Mouse (Mus musculus): ENCODE results near the gene Camsap1. TPM values are rescaled to one million over a fixed set of nuclear protein-coding genes. Genes with fewer than 3 reads are reported as not detected.

Camsap1 gene
- total RNA-seq, 1 experiment from 2014 or later = 6.8 TPM

DNA sequence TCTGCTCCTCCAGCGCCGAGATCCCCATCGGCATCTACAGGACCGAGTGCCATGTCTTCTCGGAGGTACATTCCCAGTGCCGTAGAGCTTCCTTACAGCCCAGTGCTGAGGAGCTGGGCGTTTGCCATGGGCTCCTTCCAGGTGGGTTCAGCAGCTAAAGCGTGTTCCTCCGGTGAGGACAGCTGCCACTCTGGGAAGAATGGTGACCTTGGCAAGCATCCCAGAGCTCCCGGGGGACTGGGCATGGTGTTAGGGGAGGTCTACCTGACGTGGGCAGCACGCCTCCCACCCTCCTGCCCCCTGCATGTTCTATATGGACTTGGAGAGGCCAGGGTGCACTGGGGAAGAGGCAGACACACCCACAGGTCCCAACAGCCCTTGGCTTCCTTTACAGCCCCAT, 73.2 kb downstream of the Camsap1 start:
- ATAC-seq (replicated peaks; ENCODE audit: insufficient number of reproducible peaks, low FRiP score, low TSS enrichment, poor library complexity, severe bottlenecking) = no peak

DNA sequence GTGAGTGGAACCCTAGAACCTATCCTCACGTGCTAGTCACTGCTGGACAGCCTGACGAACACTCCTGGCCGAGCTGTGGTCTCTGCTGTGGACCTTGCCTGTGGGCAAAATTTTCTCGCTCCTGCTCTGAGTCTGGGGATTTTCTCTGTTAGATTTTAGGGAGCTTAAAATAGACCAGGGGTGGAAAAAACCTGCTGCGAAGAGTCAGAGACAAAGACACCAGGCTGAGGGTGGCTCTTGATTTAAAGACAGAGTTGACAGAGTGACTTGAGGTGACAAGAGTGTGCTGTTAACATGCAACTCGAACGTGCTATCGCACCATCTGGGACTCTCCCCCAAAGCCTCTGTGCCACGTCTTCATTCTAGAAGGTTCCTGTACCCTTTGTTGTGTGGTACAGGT, 84.1 kb downstream of the Camsap1 start:
- no peak for ATAC-seq (replicated peaks; ENCODE audit: insufficient number of reproducible peaks, low FRiP score, low TSS enrichment, poor library complexity, severe bottlenecking)

DNA sequence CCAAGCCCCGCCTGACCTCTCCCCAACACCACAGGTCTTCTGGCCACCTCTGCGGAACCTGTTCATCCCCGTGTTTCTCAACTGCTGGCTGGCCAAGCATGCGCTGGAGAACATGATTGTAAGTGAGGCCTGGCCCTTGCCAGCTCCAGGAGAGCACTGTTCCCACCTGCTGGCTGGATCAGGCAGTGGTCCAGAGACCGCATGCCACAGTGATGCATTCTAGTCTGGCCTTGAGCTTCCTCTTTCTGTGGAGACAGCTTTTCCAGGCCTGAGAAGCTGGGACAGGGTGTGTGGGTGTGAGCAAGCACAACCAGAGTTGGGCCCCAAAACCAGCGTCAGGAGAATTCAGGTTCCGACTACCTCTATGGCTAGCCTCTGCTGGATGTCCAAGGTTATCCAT, 90.6 kb downstream of the Camsap1 start:
- ATAC-seq (replicated peaks; ENCODE audit: insufficient number of reproducible peaks, low FRiP score, low TSS enrichment, poor library complexity, severe bottlenecking) = no peak

DNA sequence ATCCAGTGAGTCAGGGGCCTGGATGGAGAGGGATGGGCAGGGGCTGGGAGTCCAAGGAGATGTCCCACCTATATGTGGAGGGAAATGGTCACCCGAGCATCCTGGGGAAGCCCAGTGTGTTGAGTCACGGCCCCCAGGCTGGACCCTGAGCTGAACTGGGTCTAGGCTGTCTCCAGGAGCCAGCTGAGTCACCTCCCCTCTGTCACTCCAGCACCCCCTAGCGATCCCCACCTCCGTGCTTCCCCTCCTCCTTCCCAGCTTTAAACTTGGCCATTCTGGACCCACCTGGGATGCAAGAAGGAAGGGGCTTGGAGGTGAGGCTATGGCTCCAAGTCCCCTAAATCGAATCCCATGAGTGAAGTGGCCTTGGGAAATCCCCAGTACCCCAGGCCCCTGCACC, 94.9 kb downstream of the Camsap1 start:
- ATAC-seq (replicated peaks; ENCODE audit: insufficient number of reproducible peaks, low FRiP score, low TSS enrichment, poor library complexity, severe bottlenecking) = no peak

DNA sequence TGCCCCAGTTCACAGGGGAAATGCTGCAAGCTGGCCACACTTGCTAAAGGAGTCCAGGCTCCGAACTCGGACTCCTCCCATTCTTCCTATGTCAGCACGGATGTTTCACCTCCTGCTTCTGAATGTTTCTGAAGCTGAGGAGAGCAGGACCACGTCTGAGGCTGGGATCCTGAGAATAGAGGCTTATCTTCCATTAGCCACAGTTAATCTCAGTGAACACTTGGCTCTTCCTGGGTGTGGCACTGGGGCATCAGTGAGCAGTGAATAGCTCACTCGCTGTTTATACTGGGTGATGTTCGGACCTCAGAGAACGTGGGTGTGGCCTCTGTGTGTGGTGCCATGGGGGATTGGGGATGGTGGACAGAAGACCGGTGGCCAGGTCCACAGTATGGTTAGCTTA, 95.9 kb downstream of the Camsap1 start:
- ATAC-seq (replicated peaks; ENCODE audit: insufficient number of reproducible peaks, low FRiP score, low TSS enrichment, poor library complexity, severe bottlenecking) = no peak

DNA sequence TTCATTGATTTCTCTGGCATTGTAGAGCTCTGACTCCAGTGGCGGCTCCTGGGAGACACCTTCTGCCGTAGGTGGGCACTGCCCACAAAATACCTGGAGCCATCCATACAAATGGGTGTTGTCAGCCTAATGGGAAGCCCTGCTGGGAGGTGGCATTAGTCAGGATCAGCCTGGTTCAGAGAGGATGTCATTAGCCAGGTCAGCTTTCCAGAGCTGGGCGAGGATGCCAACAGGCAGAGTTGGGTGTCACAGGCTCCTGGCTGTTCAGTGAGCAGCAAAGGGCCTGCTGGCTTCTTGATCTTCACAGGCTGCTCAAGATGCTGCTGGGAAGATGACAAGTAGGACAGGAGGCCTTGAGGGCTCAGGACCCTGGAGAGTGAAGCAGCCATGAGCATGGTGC, 98.3 kb downstream of the Camsap1 start:
- no peak for ATAC-seq (replicated peaks; ENCODE audit: insufficient number of reproducible peaks, low FRiP score, low TSS enrichment, poor library complexity, severe bottlenecking)

DNA sequence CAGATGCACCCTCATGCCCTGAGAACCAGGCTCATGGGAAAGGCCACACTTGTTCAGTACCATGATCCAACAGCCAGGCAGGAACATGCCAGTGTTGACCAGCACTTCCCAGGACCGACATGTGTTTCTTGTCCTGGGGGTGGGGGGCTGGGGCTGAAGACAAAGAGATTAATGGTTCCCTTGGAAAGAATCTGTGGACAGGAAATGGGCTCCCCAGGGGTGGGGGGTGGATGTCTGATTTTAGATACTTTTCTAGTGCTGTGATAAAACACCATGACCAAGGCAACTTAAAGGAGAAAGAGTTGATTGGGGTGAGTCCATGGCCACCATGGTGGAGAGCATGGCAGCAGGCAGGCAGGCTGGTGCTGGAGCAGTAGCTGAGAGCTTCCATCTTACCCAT, 100.8 kb downstream of the Camsap1 start:
- no peak for ATAC-seq (replicated peaks; ENCODE audit: insufficient number of reproducible peaks, low FRiP score, low TSS enrichment, poor library complexity, severe bottlenecking)

DNA sequence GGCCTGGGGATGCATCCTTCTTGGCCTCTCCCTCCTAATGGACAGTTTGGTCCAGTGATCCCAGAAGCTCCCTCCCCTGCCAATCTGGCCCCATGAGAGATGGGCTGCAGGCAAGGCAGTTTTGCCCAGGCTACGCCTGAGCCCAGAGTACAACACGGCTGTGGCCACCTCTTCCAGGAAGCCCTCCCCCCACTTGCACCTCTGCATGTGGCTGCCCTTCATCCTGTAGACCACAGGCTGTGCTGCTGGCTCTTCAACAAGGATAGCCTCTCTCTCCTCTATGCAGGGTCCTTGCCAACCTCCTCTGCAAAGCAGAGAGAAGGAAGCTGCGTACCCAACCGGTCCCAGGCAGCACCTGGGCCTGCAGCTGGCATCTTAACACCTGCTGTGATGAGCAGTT, 104.0 kb downstream of the Camsap1 start:
- ATAC-seq (replicated peaks; ENCODE audit: insufficient number of reproducible peaks, low FRiP score, low TSS enrichment, poor library complexity, severe bottlenecking) = no peak

DNA sequence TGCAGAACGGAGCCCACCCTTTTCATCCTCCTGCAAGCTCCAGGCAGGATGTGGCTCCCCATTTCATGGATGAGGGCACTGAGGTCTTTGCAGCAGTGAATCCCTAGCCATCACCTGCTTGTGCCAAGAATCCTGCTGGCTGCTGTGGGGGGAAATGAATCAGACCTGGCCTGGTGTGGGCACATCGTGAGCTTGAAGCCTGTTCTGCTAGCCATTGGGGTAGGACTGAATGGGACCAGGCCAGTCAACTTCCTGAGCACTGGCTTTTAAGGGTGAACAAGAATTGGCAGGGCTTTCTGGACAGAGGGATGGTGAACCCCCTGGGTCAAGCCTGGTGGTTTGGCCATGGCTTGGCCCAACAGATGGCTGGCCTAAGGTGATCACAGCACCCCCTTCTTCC, 104.6 kb downstream of the Camsap1 start:
- no peak for ATAC-seq (replicated peaks; ENCODE audit: insufficient number of reproducible peaks, low FRiP score, low TSS enrichment, poor library complexity, severe bottlenecking)

DNA sequence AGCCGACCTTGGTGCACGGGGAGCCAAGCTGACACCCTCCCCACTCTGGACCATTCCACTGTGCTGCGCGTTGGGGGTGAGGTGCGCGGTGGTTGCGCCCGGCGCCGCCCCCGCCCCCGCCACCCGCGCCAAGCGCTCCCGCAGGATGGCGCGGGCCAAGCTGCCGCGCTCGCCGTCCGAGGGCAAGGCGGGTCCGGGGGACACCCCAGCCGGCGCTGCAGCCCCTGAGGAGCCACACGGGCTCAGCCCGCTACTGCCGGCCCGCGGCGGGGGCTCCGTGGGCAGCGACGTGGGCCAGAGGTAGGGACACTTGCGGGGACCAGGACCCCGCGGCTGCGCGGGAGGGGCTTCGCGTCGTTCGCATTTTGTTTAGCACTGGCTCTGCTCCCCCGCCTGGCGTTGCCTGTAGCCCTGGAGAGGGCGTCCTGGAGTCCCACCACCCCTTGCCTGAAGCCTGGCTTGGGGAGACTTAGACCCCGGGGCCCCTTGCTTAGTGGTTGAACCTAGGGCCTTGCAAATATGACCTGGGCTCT, 105.3 kb downstream of the Camsap1 start:
- no peak for ATAC-seq (replicated peaks; ENCODE audit: insufficient number of reproducible peaks, low FRiP score, low TSS enrichment, poor library complexity, severe bottlenecking)

DNA sequence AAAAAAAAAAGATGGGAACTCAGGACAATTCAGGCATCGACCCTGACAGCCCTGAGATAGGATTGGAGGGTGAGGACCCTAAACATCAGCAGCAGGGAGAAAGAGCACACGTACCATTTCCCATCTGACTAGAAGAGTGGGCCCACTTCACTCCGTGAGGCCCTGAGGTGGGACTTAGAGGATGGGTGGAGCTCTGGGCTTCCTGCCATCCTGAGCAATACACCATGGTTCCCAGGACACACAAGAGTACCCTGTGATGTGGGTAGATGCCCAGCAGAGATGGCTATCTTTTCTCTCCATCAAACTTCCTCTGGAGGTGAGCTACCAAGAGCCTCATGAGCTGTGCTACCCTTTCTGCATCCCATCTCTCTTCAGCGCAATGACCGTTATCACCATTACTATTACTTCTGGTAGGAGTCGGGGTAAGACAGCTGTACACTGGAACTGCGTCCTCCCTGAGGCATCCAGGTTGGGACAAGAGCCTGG, 105.8 kb downstream of the Camsap1 start:
- no peak for ATAC-seq (replicated peaks; ENCODE audit: insufficient number of reproducible peaks, low FRiP score, low TSS enrichment, poor library complexity, severe bottlenecking)

Other genes starting within 250 kb of the Camsap1 start
- not detected in 3 replicates for gene Obp2b, start 246.3 kb downstream of the Camsap1 start, total RNA-seq (2017)
- not detected in 3 replicates for gene Lcn3, start 217.7 kb downstream of the Camsap1 start, total RNA-seq (2017)
- gene Lcn11, start 206.3 kb downstream of the Camsap1 start, total RNA-seq (2017) = not detected in 3 replicates
- gene Gm13539, start 201.0 kb downstream of the Camsap1 start, total RNA-seq (2017) = not detected in 3 replicates
- not detected in 3 replicates for gene Glt6d1, start 167.4 kb downstream of the Camsap1 start, total RNA-seq (2017)
- gene Lcn9, start 160.1 kb downstream of the Camsap1 start, total RNA-seq (2017) = not detected in 3 replicates
- 0.39 TPM in 1 of 3 replicates, not detected in the others for gene Sohlh1, start 136.0 kb downstream of the Camsap1 start, total RNA-seq (2017)
- 0.43 TPM in 1 of 3 replicates, not detected in the others for gene Kcnt1, start 119.5 kb downstream of the Camsap1 start, total RNA-seq (2017)
- 29.9 to 55.6 TPM (median 51.8 TPM) in 3 replicates for gene Ubac1, start 38.5 kb upstream of the Camsap1 start, total RNA-seq (2017)
- 1.1 to 3.6 TPM (median 1.4 TPM) in 3 replicates for gene Nacc2, start 139.9 kb upstream of the Camsap1 start, total RNA-seq (2017)
- gene Lhx3, start 225.0 kb upstream of the Camsap1 start, total RNA-seq (2017) = not detected in 3 replicates

All from monocyte, adult 5-6 weeks (primary cell).